Mouse (Mus musculus) midbrain, embryonic 13.5 days (tissue): ENCODE data around the gene Stxbp2. TPM values are rescaled to one million over a fixed set of nuclear protein-coding genes. Genes with fewer than 3 reads are reported as not detected.

Source experiments
- polyA plus RNA-seq: library from polyadenylated mRNA; unstranded; fragments of >200 nt; fragmentation: Nextera tagmentation; extraction: Ambion mirVana; gene quantifications from 2 replicates; pipeline ENCODE4 v1.2.1, GENCODE M21; 2015

The Stxbp2 gene
- polyA plus RNA-seq, 1 experiment from 2014 or later: 28.8 TPM

Other genes with a start within 250 kb of the Stxbp2 start
- gene Arhgef18, start 237.9 kb upstream of the Stxbp2 start, polyA plus RNA-seq: 10.4 and 12.5 TPM in 2 replicates
- gene Pex11g, start 163.3 kb upstream of the Stxbp2 start, polyA plus RNA-seq: 4.4 and 5.3 TPM in 2 replicates
- gene Tex45, start 160.1 kb upstream of the Stxbp2 start, polyA plus RNA-seq: 0.17 and 0.23 TPM in 2 replicates
- 85.1 and 90.0 TPM in 2 replicates for gene Zfp358, start 137.8 kb upstream of the Stxbp2 start, polyA plus RNA-seq
- gene Mcoln1, start 130.5 kb upstream of the Stxbp2 start, polyA plus RNA-seq: 93.4 and 99.6 TPM in 2 replicates
- gene Pnpla6, start 115.6 kb upstream of the Stxbp2 start, polyA plus RNA-seq: 33.0 and 34.1 TPM in 2 replicates
- gene C330021F23Rik, start 63.0 kb upstream of the Stxbp2 start, polyA plus RNA-seq: 1.1 and 1.3 TPM in 2 replicates
- gene Camsap3, start 43.7 kb upstream of the Stxbp2 start, polyA plus RNA-seq: 30.4 and 35.6 TPM in 2 replicates
- 58.6 and 63.2 TPM in 2 replicates for gene Xab2, start 9.6 kb upstream of the Stxbp2 start, polyA plus RNA-seq
- 117 and 119 TPM in 2 replicates for gene Pet100, start 9.4 kb upstream of the Stxbp2 start, polyA plus RNA-seq
- 0.50 and 0.55 TPM in 2 replicates for gene Pcp2, start 5.4 kb upstream of the Stxbp2 start, polyA plus RNA-seq
- 0.24 and 0.48 TPM in 2 replicates for gene Retn, start 24.8 kb downstream of the Stxbp2 start, polyA plus RNA-seq
- 0.40 TPM in 1 of 2 replicates, not detected in the other for gene Mcemp1, start 34.8 kb downstream of the Stxbp2 start, polyA plus RNA-seq
- 9.6 and 12.4 TPM in 2 replicates for gene Fcor, start 41.4 kb downstream of the Stxbp2 start, polyA plus RNA-seq
- gene Trappc5, start 45.3 kb downstream of the Stxbp2 start, polyA plus RNA-seq: 58.6 and 60.2 TPM in 2 replicates
- 0.23 and 0.61 TPM in 2 replicates for gene Fcer2a, start 63.2 kb downstream of the Stxbp2 start, polyA plus RNA-seq
- gene Clec4g, start 89.7 kb downstream of the Stxbp2 start, polyA plus RNA-seq: not detected in 2 replicates
- gene Cd209a, start 118.0 kb downstream of the Stxbp2 start, polyA plus RNA-seq: not detected in 2 replicates
- not detected in 2 replicates for gene Cd209e, start 223.4 kb downstream of the Stxbp2 start, polyA plus RNA-seq
- gene Cd209d, start 247.6 kb downstream of the Stxbp2 start, polyA plus RNA-seq: not detected in 2 replicates